Mouse (Mus musculus): ENCODE measurements around the gene Tmem274. TPM values are rescaled to one million over a fixed set of nuclear protein-coding genes. Genes with fewer than 3 reads are reported as not detected.
"Not testable (repeated sequence)": the region's sequence is repeated elsewhere in the genome, so short reads cannot be mapped to it uniquely, and the experiment has no call there.

The Tmem274 gene
- polyA plus RNA-seq (2015; fragmentation: Nextera tagmentation; extraction: Ambion mirVana): 0.51 TPM in 1 of 2 replicates, not detected in the other

DNA sequence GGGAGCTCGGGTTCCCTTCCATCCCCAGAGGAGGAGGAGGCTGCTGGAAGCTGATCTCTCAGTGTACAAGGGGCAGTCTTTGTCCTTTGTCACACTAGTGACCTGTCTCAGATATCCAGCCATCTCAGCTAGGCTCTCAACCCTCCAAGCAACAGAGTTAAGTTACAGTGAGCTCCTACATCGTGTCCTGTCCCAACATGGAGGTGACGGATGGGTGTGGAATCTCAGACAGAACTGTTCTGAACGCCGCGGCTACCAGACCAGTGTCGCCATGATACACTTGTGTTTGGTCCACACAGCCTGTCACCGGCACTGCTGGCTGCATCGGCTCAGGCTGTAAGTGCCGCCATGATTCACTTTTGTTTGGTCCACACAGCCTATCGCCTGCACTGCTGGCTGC, at the start of gene Tmem274:
TSS of gene Tmem274 (plus strand) at position 301 of the 400 bp plus-strand sequence.
- Histone ChIP-seq H3K4me3 (no peak within 1 kb of the TSS), H3K9ac (no peak within 1 kb of the TSS), H3K4me2 (no peak within 1 kb of the TSS), H3K27ac (replicated peaks) (no peak within 1 kb of the TSS), H3K4me1 (no peaks in the 10 kb centered on the region), H3K27me3 (replicated peaks) (no peaks in the 10 kb centered on the region), H3K9me3 (no peaks in the 10 kb centered on the region), H3K36me3 (peaks cover 26% of the 10 kb centered on the region)
- ATAC-seq (ENCODE audit: extremely low read depth, insufficient number of reproducible peaks, low FRiP score, low TSS enrichment): no peak
- WGBS: 83% methylated on average over 11 of the region's 11 CpGs

GRCm38 (mm10) chr4:149429592-149429991, 47.6 kb upstream of the Tmem274 start:
- Histone ChIP-seq H3K4me1 (peaks cover 7% of the 10 kb centered on the region; the same call in 1 of the 2 replicates), H3K36me3 (no peaks in the 10 kb centered on the region), H3K27me3 (replicated peaks) (no peaks in the 10 kb centered on the region), H3K9ac (no peak overlapping the region), H3K9me3 (no peaks in the 10 kb centered on the region), H3K4me2 (no peak overlapping the region), H3K4me3 (no peak overlapping the region), H3K27ac (replicated peaks) (no peak overlapping the region)
- no peak for ATAC-seq (ENCODE audit: extremely low read depth, insufficient number of reproducible peaks, low FRiP score, low TSS enrichment)
- 75% methylated on average over 5 of the region's 5 CpGs for WGBS

GRCm38 (mm10) chr4:149431887-149432286, 45.3 kb upstream of the Tmem274 start:
- not testable (repeated sequence) for H3K9me3 ChIP-seq; H3K4me2 ChIP-seq; H3K36me3 ChIP-seq; H3K4me1 ChIP-seq; H3K4me3 ChIP-seq; ATAC-seq (ENCODE audit: extremely low read depth, insufficient number of reproducible peaks, low FRiP score, low TSS enrichment); H3K27ac ChIP-seq (replicated peaks); H3K9ac ChIP-seq; H3K27me3 ChIP-seq (replicated peaks)
- WGBS: 73% methylated on average over 1 of the region's 1 CpGs

DNA sequence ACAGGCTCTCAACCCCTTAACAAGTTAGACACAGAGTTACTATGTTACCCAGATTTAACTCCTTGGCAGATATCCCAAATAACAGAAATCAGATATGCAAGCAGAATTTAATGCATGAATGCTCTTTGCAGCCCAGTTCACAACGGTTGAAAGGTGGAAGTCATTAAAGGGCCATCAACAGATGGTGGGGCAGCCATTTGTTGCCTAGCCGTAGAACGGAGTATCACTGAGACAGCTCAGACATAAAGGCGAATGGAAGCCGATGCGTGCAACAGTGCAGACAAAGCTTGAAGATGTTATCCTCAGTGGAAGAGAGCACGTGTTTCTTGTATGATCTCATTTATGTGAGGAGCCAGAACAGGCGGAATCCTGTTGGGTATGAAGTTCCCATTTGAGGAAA, 36.6 kb upstream of the Tmem274 start:
- Histone ChIP-seq H3K4me2 (no peak overlapping the region), H3K27ac (replicated peaks) (no peak overlapping the region), H3K36me3 (no peaks in the 10 kb centered on the region), H3K9me3 (no peaks in the 10 kb centered on the region), H3K4me1 (peaks cover 16% of the 10 kb centered on the region), H3K4me3 (no peak overlapping the region), H3K9ac (no peak overlapping the region), H3K27me3 (replicated peaks) (no peaks in the 10 kb centered on the region)
- no peak for ATAC-seq (ENCODE audit: extremely low read depth, insufficient number of reproducible peaks, low FRiP score, low TSS enrichment)
- WGBS: 70% methylated on average over 8 of the region's 8 CpGs

DNA sequence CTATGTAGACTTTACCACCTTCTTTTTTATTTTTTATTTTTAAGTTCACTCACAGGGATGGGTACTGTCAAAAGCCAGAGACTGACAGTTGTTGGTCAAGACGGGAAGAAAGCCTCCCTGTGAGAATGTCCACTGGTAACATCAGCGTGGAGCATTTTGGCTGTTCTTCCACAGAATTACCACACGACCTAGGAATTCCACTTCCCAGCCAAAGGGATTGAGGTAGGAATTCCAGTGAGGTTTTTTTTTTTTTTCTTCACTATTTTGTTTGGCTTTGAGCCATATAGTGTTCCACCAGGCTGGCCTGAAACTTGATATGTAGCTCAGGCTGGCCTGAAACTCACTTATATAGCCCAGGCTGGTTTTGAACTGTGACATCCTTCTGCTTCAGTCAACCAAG, 34.7 kb upstream of the Tmem274 start:
- Histone ChIP-seq H3K36me3 (no peaks in the 10 kb centered on the region), H3K9ac (0 out of 2 replicates have a peak overlapping the region, but pooled peaks have one; percentile 7), H3K4me1 (peaks cover 25% of the 10 kb centered on the region), H3K4me2 (no peak overlapping the region), H3K27me3 (replicated peaks) (no peaks in the 10 kb centered on the region), H3K9me3 (no peaks in the 10 kb centered on the region), H3K4me3 (no peak overlapping the region), H3K27ac (replicated peaks) (peak overlapping the region; percentile 57)
- WGBS: 28% methylated on average over 3 of the region's 3 CpGs
- no peak for ATAC-seq (ENCODE audit: extremely low read depth, insufficient number of reproducible peaks, low FRiP score, low TSS enrichment)

DNA sequence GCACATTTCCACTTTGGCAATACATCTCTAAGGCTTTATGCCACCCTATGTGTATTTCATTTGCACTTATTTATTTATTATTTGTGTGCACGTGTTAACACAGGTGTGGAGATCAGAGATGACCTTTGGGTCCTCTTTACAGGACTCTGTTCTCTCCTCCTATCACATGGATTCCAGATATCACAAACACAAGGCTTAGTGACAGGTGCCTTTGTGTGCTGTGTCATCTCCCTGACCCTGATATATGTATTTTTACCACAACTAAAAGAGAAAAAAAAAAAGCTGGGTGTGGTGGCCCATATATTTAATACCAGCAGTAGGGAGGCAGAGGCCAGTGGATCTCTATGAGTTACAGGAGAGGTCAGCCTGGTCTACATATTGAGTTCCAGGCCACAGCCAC, 32.7 kb upstream of the Tmem274 start:
- Histone ChIP-seq H3K4me2 (peak overlapping the region; percentile 67), H3K9me3 (no peaks in the 10 kb centered on the region), H3K27me3 (replicated peaks) (no peaks in the 10 kb centered on the region), H3K4me3 (no peak overlapping the region), H3K4me1 (peaks cover 25% of the 10 kb centered on the region), H3K9ac (peak overlapping the region; percentile 77), H3K27ac (replicated peaks) (peak overlapping the region; percentile 89), H3K36me3 (no peaks in the 10 kb centered on the region)
- 47% methylated on average over 1 of the region's 1 CpGs for WGBS
- ATAC-seq (ENCODE audit: extremely low read depth, insufficient number of reproducible peaks, low FRiP score, low TSS enrichment): no peak

- Histone ChIP-seq H3K9ac (peak overlapping the region; percentile 77), H3K9me3 (no peaks in the 10 kb centered on the region), H3K4me2 (peak overlapping the region; percentile 67), H3K36me3 (no peaks in the 10 kb centered on the region), H3K27me3 (replicated peaks) (no peaks in the 10 kb centered on the region), H3K27ac (replicated peaks) (peak overlapping the region; percentile 89), H3K4me3 (peak overlapping the region; percentile 42), H3K4me1 (peaks cover 25% of the 10 kb centered on the region)
- ATAC-seq (ENCODE audit: extremely low read depth, insufficient number of reproducible peaks, low FRiP score, low TSS enrichment): peak; percentile 83
- WGBS: under 1% methylated on average over 36 of the region's 36 CpGs
These were observed 32.0 kb upstream of the Tmem274 start for GRCm38 (mm10) chr4:149444964-149445701.

DNA sequence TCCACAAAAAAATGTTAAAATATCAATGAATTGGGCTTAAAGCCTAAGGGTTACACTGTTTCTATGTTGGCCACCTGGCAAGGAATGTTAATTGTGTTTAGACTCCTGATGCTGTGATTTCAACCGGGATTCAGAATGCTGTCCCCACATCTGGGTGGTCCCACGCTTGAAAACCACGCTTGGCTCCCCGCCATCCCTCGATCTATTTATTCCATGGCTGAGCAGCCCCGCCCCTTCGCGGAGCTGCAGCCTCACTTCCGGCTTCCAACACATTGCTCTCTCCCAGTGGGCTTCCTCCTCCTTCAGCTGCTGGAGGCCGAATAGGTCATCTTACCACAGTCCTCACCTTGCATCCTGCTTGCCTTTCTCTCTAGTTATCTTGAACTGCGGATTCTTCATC, 31.3 kb upstream of the Tmem274 start:
- H3K9ac ChIP-seq: peak overlapping the region; percentile 77
- H3K4me1 ChIP-seq: peaks cover 25% of the 10 kb centered on the region
- ATAC-seq (ENCODE audit: extremely low read depth, insufficient number of reproducible peaks, low FRiP score, low TSS enrichment): peak; percentile 29; the same call in 1 of the 2 replicates
- peak overlapping the region; percentile 67 for H3K4me2 ChIP-seq
- 1% methylated on average over 11 of the region's 11 CpGs for WGBS
- no peaks in the 10 kb centered on the region for H3K9me3 ChIP-seq
- H3K36me3 ChIP-seq: no peaks in the 10 kb centered on the region
- peak overlapping the region; percentile 42 for H3K4me3 ChIP-seq
- no peaks in the 10 kb centered on the region for H3K27me3 ChIP-seq (replicated peaks)
- peak overlapping the region; percentile 89 for H3K27ac ChIP-seq (replicated peaks)

DNA sequence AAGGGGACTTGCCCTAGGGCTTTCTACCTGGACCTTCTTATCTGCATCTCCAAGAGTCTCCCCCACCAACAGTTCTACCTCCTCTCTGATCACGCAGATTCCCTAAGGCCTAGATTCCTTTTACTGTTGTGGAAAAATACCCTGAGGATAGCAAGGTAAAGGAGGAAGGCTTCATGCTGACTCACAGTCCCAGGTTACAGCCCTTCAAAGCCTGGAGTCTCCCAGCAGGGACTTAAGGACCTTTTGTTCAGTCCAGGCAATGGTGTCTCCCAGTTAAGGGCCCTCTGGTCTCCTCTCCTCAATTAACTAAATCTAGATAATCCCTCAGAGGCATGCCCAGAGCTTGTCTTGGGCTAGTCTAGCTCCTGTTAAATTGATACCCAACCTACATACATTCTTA, 30.9 kb upstream of the Tmem274 start:
- Histone ChIP-seq H3K4me3 (peak overlapping the region; percentile 42), H3K27ac (replicated peaks) (peak overlapping the region; percentile 89), H3K36me3 (no peaks in the 10 kb centered on the region), H3K27me3 (replicated peaks) (no peaks in the 10 kb centered on the region), H3K4me2 (peak overlapping the region; percentile 67), H3K9ac (peak overlapping the region; percentile 77), H3K9me3 (no peaks in the 10 kb centered on the region), H3K4me1 (peaks cover 25% of the 10 kb centered on the region)
- 45% methylated on average over 1 of the region's 1 CpGs for WGBS
- ATAC-seq (ENCODE audit: extremely low read depth, insufficient number of reproducible peaks, low FRiP score, low TSS enrichment): no peak

DNA sequence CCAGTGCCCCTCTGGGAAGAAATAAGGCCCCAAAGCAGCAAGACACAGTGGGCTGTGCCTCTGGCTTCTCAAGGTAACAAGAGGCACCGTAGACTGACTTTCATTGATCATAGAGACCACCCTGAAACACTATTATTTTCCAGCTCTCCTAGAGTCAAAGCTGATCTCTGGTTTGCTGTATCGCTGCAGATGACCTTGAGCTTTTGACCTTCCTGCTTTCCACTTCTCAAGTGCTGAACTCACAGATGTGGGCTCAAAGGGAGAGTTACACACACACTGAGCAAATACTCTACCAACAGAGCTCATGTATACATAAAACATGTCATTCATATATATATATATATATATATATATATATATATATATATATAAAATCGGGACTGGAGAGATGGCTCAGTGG, 26.5 kb upstream of the Tmem274 start:
- Histone ChIP-seq H3K4me3 (no peak overlapping the region), H3K27me3 (replicated peaks) (no peaks in the 10 kb centered on the region), H3K4me2 (no peak overlapping the region), H3K36me3 (no peaks in the 10 kb centered on the region), H3K9me3 (no peaks in the 10 kb centered on the region), H3K27ac (replicated peaks) (no peak overlapping the region), H3K9ac (no peak overlapping the region), H3K4me1 (peaks cover 8% of the 10 kb centered on the region)
- ATAC-seq (ENCODE audit: extremely low read depth, insufficient number of reproducible peaks, low FRiP score, low TSS enrichment): no peak
- 71% methylated on average over 3 of the region's 3 CpGs for WGBS

GRCm38 (mm10) chr4:149453656-149454055, 23.5 kb upstream of the Tmem274 start:
- 77% methylated on average over 4 of the region's 4 CpGs for WGBS
- Histone ChIP-seq H3K9me3 (no peaks in the 10 kb centered on the region), H3K9ac (no peak overlapping the region), H3K4me2 (no peak overlapping the region), H3K27me3 (replicated peaks) (no peaks in the 10 kb centered on the region), H3K4me1 (no peaks in the 10 kb centered on the region; the same call in 1 of the 2 replicates), H3K4me3 (no peak overlapping the region), H3K36me3 (no peaks in the 10 kb centered on the region), H3K27ac (replicated peaks) (no peak overlapping the region)
- ATAC-seq (ENCODE audit: extremely low read depth, insufficient number of reproducible peaks, low FRiP score, low TSS enrichment): no peak

DNA sequence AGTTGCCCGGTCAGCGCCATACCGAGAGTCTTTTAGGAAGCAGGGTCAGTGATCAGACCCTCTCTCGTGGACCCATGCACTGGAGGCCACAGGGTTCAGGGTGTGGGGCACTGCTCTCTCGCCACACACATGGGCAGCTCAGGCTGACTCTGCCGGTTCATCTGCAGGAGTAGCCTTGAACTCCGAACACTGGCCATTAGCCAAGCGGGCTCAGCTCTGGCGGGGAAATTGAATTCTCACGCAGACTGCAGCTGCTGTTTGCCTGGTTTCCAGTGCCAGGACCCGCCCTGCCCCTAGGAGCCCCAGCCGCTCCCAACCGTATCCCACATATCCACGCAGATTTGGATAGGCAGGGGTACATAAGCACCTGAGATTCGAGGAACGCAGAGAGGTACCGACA, 22.9 kb upstream of the Tmem274 start:
- H3K27ac ChIP-seq (replicated peaks): no peak overlapping the region
- no peaks in the 10 kb centered on the region for H3K36me3 ChIP-seq
- no peak overlapping the region for H3K9ac ChIP-seq
- H3K9me3 ChIP-seq: no peaks in the 10 kb centered on the region
- H3K27me3 ChIP-seq (replicated peaks): no peaks in the 10 kb centered on the region
- no peak overlapping the region for H3K4me3 ChIP-seq
- H3K4me1 ChIP-seq: no peaks in the 10 kb centered on the region; the same call in 1 of the 2 replicates
- H3K4me2 ChIP-seq: no peak overlapping the region
- no peak for ATAC-seq (ENCODE audit: extremely low read depth, insufficient number of reproducible peaks, low FRiP score, low TSS enrichment)
- WGBS: 70% methylated on average over 17 of the region's 17 CpGs
